Mouse (Mus musculus) limb, embryonic 12.5 days (tissue): ENCODE results near the gene Rapgef1. TPM values are rescaled to one million over a fixed set of nuclear protein-coding genes. Genes with fewer than 3 reads are reported as not detected.

Experiments used
- ATAC-seq: fragments of 200-750 bp; cut with Nextera tagmentation; 2 replicates; pipeline ENCODE4 v1.8.0; 2017; ENCODE audit warnings: low read depth, moderate TSS enrichment; ENCODE audit not compliant: insufficient number of reproducible peaks, insufficient read depth, low FRiP score, low TSS enrichment
- H3K27ac ChIP-seq: fragments of 300-500 bp; sonication (generic); 2 replicates; pipeline ENCODE4 v1.5.1; 2016; ENCODE audit warnings: mild to moderate bottlenecking, moderate library complexity
- H3K27me3 ChIP-seq: fragments of 300-500 bp; sonication (generic); 2 replicates; pipeline ENCODE4 v1.6.1; 2016; ENCODE audit warnings: mild to moderate bottlenecking, moderate library complexity
- H3K36me3 ChIP-seq: fragments of 300-500 bp; sonication (generic); 2 replicates; pipeline ENCODE4 v1.6.1; 2016; ENCODE audit warnings: mild to moderate bottlenecking, moderate library complexity
- H3K4me1 ChIP-seq: fragments of 300-500 bp; sonication (generic); replicated peaks from 2 replicates; pipeline ENCODE4 v1.6.1; 2016
- H3K4me2 ChIP-seq: fragments of 300-500 bp; sonication (generic); 2 replicates; pipeline ENCODE4 v1.6.1; 2016; ENCODE audit warnings: mild to moderate bottlenecking, moderate library complexity
- H3K4me3 ChIP-seq: fragments of 300-500 bp; sonication (generic); replicated peaks from 2 replicates; pipeline ENCODE4 v1.5.1; 2016; ENCODE audit warnings: mild to moderate bottlenecking
- H3K9ac ChIP-seq: fragments of 300-500 bp; sonication (generic); replicated peaks from 2 replicates; pipeline ENCODE4 v1.6.1; 2016; ENCODE audit warnings: mild to moderate bottlenecking, moderate library complexity
- H3K9me3 ChIP-seq: fragments of 300-500 bp; sonication (generic); 2 replicates; pipeline ENCODE4 v1.6.1; 2016; ENCODE audit warnings: mild to moderate bottlenecking, moderate library complexity
- WGBS: fragments of 180-500 bp; shearing (Covaris S2); methylation state at CpG from one replicate; pipeline ENCODE4 v1.1.7; 2016; 5-methylcytosine and 5-hydroxymethylcytosine counted together
- polyA plus RNA-seq: library from polyadenylated mRNA; unstranded; fragments of >200 nt; fragmentation: Nextera tagmentation; extraction: Ambion mirVana; gene quantifications from 2 replicates; pipeline ENCODE4 v1.2.1, GENCODE M21; 2016

The Rapgef1 gene
- polyA plus RNA-seq, 1 experiment from 2014 or later: 20.4 TPM

- peaks cover 8% of the 10 kb centered on the region for H3K36me3 ChIP-seq
- H3K4me3 ChIP-seq: no peak overlapping the region
- H3K4me2 ChIP-seq: no peak overlapping the region
- H3K9me3 ChIP-seq: no peaks in the 10 kb centered on the region
- 69% methylated on average over 2 of the region's 2 CpGs for WGBS
- no peak overlapping the region for H3K9ac ChIP-seq
- 0 out of 2 replicates have a peak, but pooled peaks cover 6% of the 10 kb centered on the region for H3K4me1 ChIP-seq
- ATAC-seq: no peak
- H3K27me3 ChIP-seq: no peaks in the 10 kb centered on the region
- no peak overlapping the region for H3K27ac ChIP-seq
Measured at GRCm38 (mm10) chr2:29674545-29674944, 55.0 kb downstream of the Rapgef1 start.

- Histone ChIP-seq H3K27me3 (no peaks in the 10 kb centered on the region), H3K4me1 (0 out of 2 replicates have a peak, but pooled peaks cover 6% of the 10 kb centered on the region), H3K4me3 (no peak overlapping the region), H3K36me3 (peaks cover 16% of the 10 kb centered on the region), H3K4me2 (no peak overlapping the region), H3K9me3 (no peaks in the 10 kb centered on the region), H3K9ac (no peak overlapping the region), H3K27ac (no peak overlapping the region)
- ATAC-seq: no peak
- 89% methylated on average over 4 of the region's 4 CpGs for WGBS
Measured at GRCm38 (mm10) chr2:29675846-29676245, 56.3 kb downstream of the Rapgef1 start.

- H3K27me3 ChIP-seq: no peaks in the 10 kb centered on the region
- H3K9ac ChIP-seq: no peak overlapping the region
- ATAC-seq: no peak
- no peak overlapping the region for H3K27ac ChIP-seq
- no peaks in the 10 kb centered on the region for H3K9me3 ChIP-seq
- H3K4me3 ChIP-seq: no peak overlapping the region
- 67% methylated on average over 6 of the region's 6 CpGs for whole genome bisulfite sequencing
- H3K36me3 ChIP-seq: peaks cover 16% of the 10 kb centered on the region
- H3K4me1 ChIP-seq: 0 out of 2 replicates have a peak, but pooled peaks cover 6% of the 10 kb centered on the region
- H3K4me2 ChIP-seq: no peak overlapping the region
Measured at GRCm38 (mm10) chr2:29676513-29676912, 57.0 kb downstream of the Rapgef1 start.

DNA sequence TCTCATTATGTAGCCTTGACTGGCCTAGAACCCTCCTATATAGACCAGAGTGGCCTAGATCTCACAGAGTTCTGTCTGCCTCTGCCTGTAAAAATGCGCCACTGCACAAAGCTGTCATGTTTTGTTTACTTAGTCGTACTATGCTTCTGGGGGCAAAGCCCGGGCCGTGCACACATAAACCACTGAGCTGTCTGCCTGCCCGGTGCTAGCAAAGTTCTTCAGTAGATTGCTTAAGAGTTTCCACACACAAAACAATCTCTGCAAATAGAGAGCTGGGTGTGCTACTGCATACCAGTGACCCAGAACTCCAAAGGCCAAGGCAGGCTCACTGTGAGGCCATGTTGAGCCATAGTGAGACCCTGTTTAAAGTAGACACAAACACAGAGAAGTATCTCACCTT lies 58.3 kb downstream of the Rapgef1 start:
- H3K36me3 ChIP-seq: peaks cover 16% of the 10 kb centered on the region
- no peak overlapping the region for H3K4me3 ChIP-seq
- no peak overlapping the region for H3K9ac ChIP-seq
- 0 out of 2 replicates have a peak, but pooled peaks cover 6% of the 10 kb centered on the region for H3K4me1 ChIP-seq
- ATAC-seq: no peak
- no peak overlapping the region for H3K27ac ChIP-seq
- no peaks in the 10 kb centered on the region for H3K27me3 ChIP-seq
- H3K4me2 ChIP-seq: no peak overlapping the region
- WGBS: 83% methylated on average over 5 of the region's 5 CpGs
- no peaks in the 10 kb centered on the region for H3K9me3 ChIP-seq

DNA sequence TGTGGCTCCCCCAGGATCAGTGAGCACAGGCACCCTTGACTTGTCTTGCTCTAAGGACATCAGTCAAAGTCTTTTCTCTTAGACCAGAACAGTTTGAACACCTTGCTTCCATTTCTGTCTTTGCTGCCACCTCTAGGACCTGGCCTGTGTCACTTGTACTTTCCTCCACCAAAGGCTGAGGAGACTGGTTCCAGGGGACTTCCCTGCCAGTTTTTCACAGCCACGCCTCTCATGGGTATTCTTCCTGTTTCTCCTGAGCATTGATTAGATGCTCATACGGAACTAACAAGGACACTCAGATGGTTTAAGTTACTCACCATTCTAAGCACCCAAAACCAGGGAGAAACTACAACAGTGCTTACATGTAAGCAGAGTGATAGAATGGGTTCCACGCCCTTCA lies 59.0 kb downstream of the Rapgef1 start:
- Histone ChIP-seq H3K9me3 (no peaks in the 10 kb centered on the region), H3K4me3 (no peak overlapping the region)
- 75% methylated on average over 3 of the region's 3 CpGs for WGBS

DNA sequence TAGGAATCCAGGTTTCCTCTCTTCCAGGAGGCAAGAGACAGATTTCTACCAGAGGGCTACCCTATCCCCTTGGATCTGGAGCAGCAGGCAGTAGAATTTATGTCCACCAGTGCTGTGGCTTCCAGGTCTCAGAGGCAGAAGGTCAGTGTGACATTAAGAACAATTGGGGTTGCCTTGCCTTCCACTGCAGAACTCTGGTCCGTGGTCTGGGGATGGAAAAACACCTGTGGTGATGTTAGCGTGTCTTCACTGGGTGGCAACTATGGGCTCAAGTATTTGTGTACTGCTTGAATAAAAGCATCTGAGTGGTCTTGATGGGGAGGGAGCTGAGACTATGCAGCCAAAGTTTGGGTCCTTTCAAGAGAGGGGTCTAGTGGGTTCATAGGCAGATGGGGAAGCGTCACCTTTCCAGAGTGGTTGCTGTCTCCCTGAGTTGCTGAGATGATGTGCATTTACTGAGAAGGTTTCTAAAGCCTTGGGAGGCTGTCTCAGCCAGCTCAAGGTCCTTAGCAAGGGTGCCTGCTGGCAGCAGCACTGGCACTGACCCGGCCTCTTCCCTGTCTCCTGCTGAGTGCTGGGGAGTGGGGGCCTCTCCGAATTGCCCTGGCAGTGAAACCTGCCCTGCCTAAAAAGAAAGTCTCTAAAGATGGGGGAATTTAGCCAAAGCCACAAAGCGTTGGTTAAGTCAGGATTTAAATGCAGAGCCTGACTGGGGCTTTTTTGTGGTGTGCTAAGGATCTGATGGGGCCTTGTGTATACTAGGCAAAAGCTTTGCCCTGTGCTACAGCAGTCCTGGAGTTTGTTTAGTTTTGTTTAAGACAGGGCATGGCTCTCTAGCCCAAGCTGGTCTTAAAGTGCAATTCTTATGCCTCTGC lies 60.4 kb downstream of the Rapgef1 start:
- H3K36me3 ChIP-seq: peaks cover 28% of the 10 kb centered on the region
- no peak overlapping the region for H3K4me3 ChIP-seq
- H3K4me1 ChIP-seq: no peaks in the 10 kb centered on the region
- no peaks in the 10 kb centered on the region for H3K27me3 ChIP-seq
- WGBS: 90% methylated on average over 6 of the region's 6 CpGs
- no peak overlapping the region for H3K9ac ChIP-seq
- ATAC-seq: no peak
- no peak overlapping the region for H3K4me2 ChIP-seq
- no peaks in the 10 kb centered on the region for H3K9me3 ChIP-seq
- H3K27ac ChIP-seq: no peak overlapping the region

More for the DNA sequence above, 59.0 kb downstream of the Rapgef1 start:
- ATAC-seq: no peak
- Histone ChIP-seq H3K36me3 (peaks cover 21% of the 10 kb centered on the region), H3K27ac (no peak overlapping the region), H3K27me3 (no peaks in the 10 kb centered on the region), H3K4me2 (no peak overlapping the region), H3K9ac (no peak overlapping the region), H3K4me1 (0 out of 2 replicates have a peak, but pooled peaks cover 6% of the 10 kb centered on the region)

- H3K27me3 ChIP-seq: no peaks in the 10 kb centered on the region
- no peak overlapping the region for H3K27ac ChIP-seq
- no peak for ATAC-seq
- 91% methylated on average over 7 of the region's 7 CpGs for WGBS
- no peak overlapping the region for H3K4me3 ChIP-seq
- H3K9ac ChIP-seq: no peak overlapping the region
- peaks cover 46% of the 10 kb centered on the region for H3K36me3 ChIP-seq
- no peaks in the 10 kb centered on the region for H3K4me1 ChIP-seq
- H3K9me3 ChIP-seq: no peaks in the 10 kb centered on the region
- no peak overlapping the region for H3K4me2 ChIP-seq
Measured at GRCm38 (mm10) chr2:29683261-29683999, 63.9 kb downstream of the Rapgef1 start.

GRCm38 (mm10) chr2:29684498-29684897 lies 65.0 kb downstream of the Rapgef1 start:
- Histone ChIP-seq H3K9me3 (no peaks in the 10 kb centered on the region), H3K4me2 (no peak overlapping the region), H3K4me3 (no peak overlapping the region), H3K36me3 (peaks cover 49% of the 10 kb centered on the region), H3K27me3 (no peaks in the 10 kb centered on the region), H3K9ac (no peak overlapping the region), H3K4me1 (no peaks in the 10 kb centered on the region), H3K27ac (no peak overlapping the region)
- no peak for ATAC-seq
- 64% methylated on average over 2 of the region's 2 CpGs for WGBS

DNA sequence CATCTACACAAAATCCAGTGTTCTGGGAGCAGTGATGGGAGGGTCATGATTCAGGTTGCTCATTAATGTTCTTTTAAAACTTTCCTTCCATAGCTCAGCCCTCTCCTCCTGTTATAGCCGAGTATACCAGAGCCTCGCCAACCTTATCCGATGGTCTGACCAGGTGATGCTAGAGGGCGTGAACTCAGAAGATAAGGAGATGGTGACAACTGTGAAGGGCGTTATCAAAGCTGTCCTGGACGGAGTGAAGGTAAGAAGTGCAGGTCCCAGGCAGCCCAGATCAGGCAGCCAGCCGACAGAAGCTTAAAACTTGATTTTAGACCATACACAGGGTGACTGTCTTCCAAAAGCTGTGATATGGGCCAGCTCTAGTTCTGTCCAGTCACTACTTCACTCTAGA lies 69.5 kb downstream of the Rapgef1 start:
- Histone ChIP-seq H3K27me3 (no peaks in the 10 kb centered on the region), H3K4me3 (no peak overlapping the region), H3K36me3 (peaks cover 73% of the 10 kb centered on the region), H3K9ac (no peak overlapping the region), H3K4me1 (no peaks in the 10 kb centered on the region), H3K9me3 (no peaks in the 10 kb centered on the region), H3K27ac (no peak overlapping the region), H3K4me2 (no peak overlapping the region)
- ATAC-seq: no peak
- WGBS: 87% methylated on average over 7 of the region's 7 CpGs

GRCm38 (mm10) chr2:29689495-29689894 lies 70.0 kb downstream of the Rapgef1 start:
- Histone ChIP-seq H3K36me3 (peaks cover 71% of the 10 kb centered on the region), H3K4me3 (no peak overlapping the region), H3K27me3 (no peaks in the 10 kb centered on the region), H3K4me1 (no peaks in the 10 kb centered on the region), H3K4me2 (no peak overlapping the region), H3K9ac (no peak overlapping the region), H3K9me3 (no peaks in the 10 kb centered on the region), H3K27ac (no peak overlapping the region)
- ATAC-seq: no peak
- 53% methylated on average over 2 of the region's 2 CpGs for WGBS

DNA sequence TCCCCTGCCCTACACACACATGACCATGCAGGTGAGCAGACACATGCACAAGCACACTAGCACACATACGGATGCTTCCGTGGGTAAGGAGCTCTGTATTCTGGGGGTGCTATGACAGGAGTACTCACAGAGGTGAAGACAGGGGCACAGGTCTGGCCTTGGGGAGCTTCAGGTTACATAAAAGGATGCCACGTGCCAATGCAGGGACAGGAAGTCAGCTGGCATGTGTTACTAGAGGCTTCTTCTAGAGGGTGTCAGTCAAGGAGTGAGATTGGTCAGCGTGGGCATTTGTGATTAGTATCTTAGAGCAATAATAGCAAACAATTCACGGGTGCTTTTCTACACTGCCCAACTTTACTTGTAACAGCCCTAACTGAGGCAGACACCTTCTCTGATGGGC lies 71.5 kb downstream of the Rapgef1 start:
- no peaks in the 10 kb centered on the region for H3K27me3 ChIP-seq
- H3K9ac ChIP-seq: no peak overlapping the region
- no peaks in the 10 kb centered on the region for H3K9me3 ChIP-seq
- H3K27ac ChIP-seq: no peak overlapping the region
- peaks cover 77% of the 10 kb centered on the region for H3K36me3 ChIP-seq
- 79% methylated on average over 5 of the region's 5 CpGs for WGBS
- H3K4me3 ChIP-seq: no peak overlapping the region
- no peak overlapping the region for H3K4me2 ChIP-seq
- ATAC-seq: no peak
- H3K4me1 ChIP-seq: no peaks in the 10 kb centered on the region
